Mouse (Mus musculus) heart, embryonic 16.5 days (tissue): Measurements from ENCODE around the gene Zfp503. TPM values are rescaled to one million over a fixed set of nuclear protein-coding genes. Genes with fewer than 3 reads are reported as not detected.

Source experiments
- ATAC-seq: fragments of 200-750 bp; cut with Nextera tagmentation; replicated peaks from 2 replicates; pipeline ENCODE4 v1.8.0; 2017; ENCODE audit warnings: moderate number of reproducible peaks; ENCODE audit not compliant: insufficient read depth, low FRiP score; ENCODE audit errors: extremely low read depth
- H3K27ac ChIP-seq: fragments of 300-500 bp; sonication (generic); 2 replicates; pipeline ENCODE4 v1.5.1; 2014; ENCODE audit warnings: mild to moderate bottlenecking, low read length, control low read depth, moderate library complexity
- H3K27me3 ChIP-seq: fragments of 300-500 bp; sonication (generic); 2 replicates; pipeline ENCODE4 v1.6.1; 2014; ENCODE audit warnings: low read length, mixed read lengths; ENCODE audit not compliant: control insufficient read depth, insufficient read depth
- H3K36me3 ChIP-seq: fragments of 300-500 bp; sonication (generic); 2 replicates; pipeline ENCODE4 v1.6.1; 2014; ENCODE audit not compliant: control insufficient read depth, insufficient read depth
- H3K4me1 ChIP-seq: fragments of 300-500 bp; sonication (generic); 2 replicates; pipeline ENCODE4 v1.6.1; 2014; ENCODE audit warnings: low read length, mixed read lengths; ENCODE audit not compliant: control insufficient read depth, insufficient read depth
- H3K4me2 ChIP-seq: fragments of 300-500 bp; sonication (generic); 2 replicates; pipeline ENCODE4 v1.6.1; 2014; ENCODE audit warnings: low read depth, mild to moderate bottlenecking, control low read depth, low read length
- H3K4me3 ChIP-seq: fragments of 300-500 bp; sonication (generic); 2 replicates; pipeline ENCODE4 v1.5.1; 2014; ENCODE audit warnings: mild to moderate bottlenecking, control low read depth, low read length
- H3K9ac ChIP-seq: fragments of 300-500 bp; sonication (generic); 2 replicates; pipeline ENCODE4 v1.6.1; 2014; ENCODE audit warnings: low read length, control low read depth
- H3K9me3 ChIP-seq: fragments of 300-500 bp; sonication (generic); replicated peaks from 2 replicates; pipeline ENCODE4 v1.6.1; 2016; ENCODE audit warnings: low read length; ENCODE audit not compliant: control insufficient read depth
- WGBS: fragments of 180-500 bp; shearing (Covaris S2); extraction: QIAGEN DNeasy Blood & Tissue Kit; methylation state at CpG from one replicate; pipeline ENCODE4 v1.1.7; 2014; 5-methylcytosine and 5-hydroxymethylcytosine counted together
- polyA plus RNA-seq: library from polyadenylated mRNA; unstranded; fragments of >200 nt; fragmentation: Nextera tagmentation; extraction: Ambion mirVana; gene quantifications from 2 replicates; pipeline ENCODE4 v1.2.1, GENCODE M21; 2015

The Zfp503 gene
- polyA plus RNA-seq, 1 experiment from 2014 or later, result 1.9 TPM

GRCm38 (mm10) chr14:21988577-21989290 lies 667 bp downstream of the Zfp503 start:
- no peaks in the 10 kb centered on the region for H3K36me3 ChIP-seq
- no peaks in the 10 kb centered on the region for H3K9me3 ChIP-seq
- peaks cover 47% of the 10 kb centered on the region for H3K27me3 ChIP-seq
- ATAC-seq, result no peak
- peaks cover 22% of the 10 kb centered on the region for H3K4me1 ChIP-seq
- WGBS, result under 1% methylated on average over 26 of the region's 26 CpGs
- peak overlapping the region; percentile 66 for H3K4me3 ChIP-seq
- peak overlapping the region; percentile 72 for H3K27ac ChIP-seq
- H3K4me2 ChIP-seq, result peak overlapping the region; percentile 83
- H3K9ac ChIP-seq, result peak overlapping the region; percentile 22

- Histone ChIP-seq H3K4me3 (peak overlapping the region; percentile 66), H3K4me2 (peak overlapping the region; percentile 83), H3K9ac (peak overlapping the region; percentile 75), H3K36me3 (no peaks in the 10 kb centered on the region), H3K27me3 (peaks cover 41% of the 10 kb centered on the region), H3K4me1 (peaks cover 25% of the 10 kb centered on the region), H3K9me3 (no peaks in the 10 kb centered on the region), H3K27ac (peak overlapping the region; percentile 80)
- ATAC-seq, result peak; percentile 87
- under 1% methylated on average over 74 of the region's 74 CpGs for WGBS
Measured at GRCm38 (mm10) chr14:21987660-21988576, 1.5 kb downstream of the Zfp503 start.

GRCm38 (mm10) chr14:21986733-21987659 lies 2.4 kb downstream of the Zfp503 start:
- Histone ChIP-seq H3K4me3 (peak overlapping the region; percentile 66), H3K27me3 (peaks cover 41% of the 10 kb centered on the region), H3K4me2 (peak overlapping the region; percentile 83), H3K36me3 (no peaks in the 10 kb centered on the region), H3K4me1 (peaks cover 28% of the 10 kb centered on the region), H3K9ac (peak overlapping the region; percentile 74), H3K27ac (peak overlapping the region; percentile 80), H3K9me3 (no peaks in the 10 kb centered on the region)
- WGBS, result 2% methylated on average over 42 of the region's 61 CpGs
- ATAC-seq, result peak; percentile 16

GRCm38 (mm10) chr14:21985981-21986732 lies 3.2 kb downstream of the Zfp503 start:
- Histone ChIP-seq H3K9me3 (no peaks in the 10 kb centered on the region), H3K27me3 (peaks cover 35% of the 10 kb centered on the region), H3K4me1 (peaks cover 28% of the 10 kb centered on the region), H3K27ac (peak overlapping the region; percentile 80), H3K4me2 (peak overlapping the region; percentile 83), H3K36me3 (no peaks in the 10 kb centered on the region), H3K9ac (peak overlapping the region; percentile 74), H3K4me3 (peak overlapping the region; percentile 66)
- 0 out of 2 replicates have a peak, but pooled peaks have one; percentile 11 for ATAC-seq
- under 1% methylated on average over 55 of the region's 62 CpGs for WGBS

- WGBS, result 6% methylated on average over 37 of the region's 37 CpGs
- Histone ChIP-seq H3K9ac (peak overlapping the region; percentile 74), H3K27ac (peak overlapping the region; percentile 80; the same call in 1 of the 2 replicates), H3K4me2 (peak overlapping the region; percentile 83), H3K4me1 (peaks cover 28% of the 10 kb centered on the region), H3K27me3 (peaks cover 29% of the 10 kb centered on the region), H3K36me3 (no peaks in the 10 kb centered on the region), H3K9me3 (no peaks in the 10 kb centered on the region), H3K4me3 (peak overlapping the region; percentile 66)
- no peak for ATAC-seq
Measured at GRCm38 (mm10) chr14:21985426-21985931, 3.9 kb downstream of the Zfp503 start.

GRCm38 (mm10) chr14:21984757-21985425 lies 4.5 kb downstream of the Zfp503 start:
- no peak for ATAC-seq
- Histone ChIP-seq H3K4me3 (peak overlapping the region; percentile 66), H3K36me3 (no peaks in the 10 kb centered on the region), H3K9ac (peak overlapping the region; percentile 74), H3K27ac (no peak overlapping the region), H3K9me3 (no peaks in the 10 kb centered on the region), H3K27me3 (peaks cover 25% of the 10 kb centered on the region), H3K4me2 (peak overlapping the region; percentile 83), H3K4me1 (peaks cover 28% of the 10 kb centered on the region)
- 9% methylated on average over 49 of the region's 49 CpGs for WGBS

- WGBS, result 27% methylated on average over 18 of the region's 18 CpGs
- peak overlapping the region; percentile 74 for H3K9ac ChIP-seq
- peak overlapping the region; percentile 83 for H3K4me2 ChIP-seq
- no peaks in the 10 kb centered on the region for H3K9me3 ChIP-seq
- no peak overlapping the region for H3K27ac ChIP-seq
- no peak for ATAC-seq
- peak overlapping the region; percentile 66 for H3K4me3 ChIP-seq
- peaks cover 28% of the 10 kb centered on the region for H3K4me1 ChIP-seq
- H3K36me3 ChIP-seq, result no peaks in the 10 kb centered on the region
- peaks cover 25% of the 10 kb centered on the region for H3K27me3 ChIP-seq
Measured at GRCm38 (mm10) chr14:21983950-21984730, 5.3 kb downstream of the Zfp503 start.
